Mouse (Mus musculus): ENCODE results near the gene Serinc2. TPM values are rescaled to one million over a fixed set of nuclear protein-coding genes. Genes with fewer than 3 reads are reported as not detected.
A peak's percentile ranks its signal among the peaks of the same experiment; 100 is the strongest.

Serinc2 gene
- polyA plus RNA-seq, 1 experiment: 16.5 TPM

- Histone ChIP-seq H3K4me3 (ENCODE audit: control insufficient read depth, insufficient read depth, low read length) (0 out of 2 replicates have a peak overlapping the region, but pooled peaks have one; percentile 5), H3K4me1 (replicated peaks; ENCODE audit: control insufficient read depth, insufficient read depth, low read length) (no peaks in the 10 kb centered on the region), H3K27ac (ENCODE audit: control insufficient read depth, insufficient read depth, low read length) (no peak overlapping the region), H3K36me3 (ENCODE audit: control insufficient read depth, insufficient read depth, low read length) (no peaks in the 10 kb centered on the region), H3K27me3 (ENCODE audit: control insufficient read depth, insufficient read depth, low read length) (peaks cover 19% of the 10 kb centered on the region)
- WGBS: 6% methylated on average over 62 of the region's 62 CpGs
- TF ChIP-seq CTCF (IDR thresholded peaks at IDR 0.05; ENCODE audit: borderline replicate concordance, control insufficient read depth, extremely low read depth, insufficient read depth, low read length, poor library complexity): no peak
- no peak for TF ChIP-seq POLR2A (IDR thresholded peaks at IDR 0.05; ENCODE audit: control insufficient read depth, extremely low read depth, insufficient read depth, low read length, poor library complexity)
- DNase-seq: no peak
Measured at GRCm38 (mm10) chr4:130275016-130275822, 3.8 kb downstream of the Serinc2 start.

GRCm38 (mm10) chr4:130274346-130275015 is 4.5 kb downstream of the Serinc2 start:
- 5% methylated on average over 29 of the region's 29 CpGs for WGBS
- Histone ChIP-seq H3K4me1 (replicated peaks; ENCODE audit: control insufficient read depth, insufficient read depth, low read length) (no peaks in the 10 kb centered on the region), H3K4me3 (ENCODE audit: control insufficient read depth, insufficient read depth, low read length) (no peak overlapping the region)

GRCm38 (mm10) chr4:130273698-130274345 is 5.2 kb downstream of the Serinc2 start:
- Histone ChIP-seq H3K27me3 (ENCODE audit: control insufficient read depth, insufficient read depth, low read length) (peaks cover 19% of the 10 kb centered on the region), H3K4me1 (replicated peaks; ENCODE audit: control insufficient read depth, insufficient read depth, low read length) (no peaks in the 10 kb centered on the region), H3K4me3 (ENCODE audit: control insufficient read depth, insufficient read depth, low read length) (no peak overlapping the region), H3K36me3 (ENCODE audit: control insufficient read depth, insufficient read depth, low read length) (no peaks in the 10 kb centered on the region), H3K27ac (ENCODE audit: control insufficient read depth, insufficient read depth, low read length) (no peak overlapping the region)
- TF ChIP-seq CTCF (IDR thresholded peaks at IDR 0.05; ENCODE audit: borderline replicate concordance, control insufficient read depth, extremely low read depth, insufficient read depth, low read length, poor library complexity): no peak
- no peak for TF ChIP-seq POLR2A (IDR thresholded peaks at IDR 0.05; ENCODE audit: control insufficient read depth, extremely low read depth, insufficient read depth, low read length, poor library complexity)
- no peak for DNase-seq
- 25% methylated on average over 12 of the region's 12 CpGs for WGBS

More at GRCm38 (mm10) chr4:130274346-130275015, 4.5 kb downstream of the Serinc2 start:
- Histone ChIP-seq H3K27me3 (ENCODE audit: control insufficient read depth, insufficient read depth, low read length) (peaks cover 19% of the 10 kb centered on the region), H3K36me3 (ENCODE audit: control insufficient read depth, insufficient read depth, low read length) (no peaks in the 10 kb centered on the region), H3K27ac (ENCODE audit: control insufficient read depth, insufficient read depth, low read length) (no peak overlapping the region)
- DNase-seq: no peak
- TF ChIP-seq POLR2A (IDR thresholded peaks at IDR 0.05; ENCODE audit: control insufficient read depth, extremely low read depth, insufficient read depth, low read length, poor library complexity) (no peak), CTCF (IDR thresholded peaks at IDR 0.05; ENCODE audit: borderline replicate concordance, control insufficient read depth, extremely low read depth, insufficient read depth, low read length, poor library complexity) (no peak)

- Histone ChIP-seq H3K36me3 (ENCODE audit: control insufficient read depth, insufficient read depth, low read length) (no peaks in the 10 kb centered on the region), H3K27me3 (ENCODE audit: control insufficient read depth, insufficient read depth, low read length) (peaks cover 13% of the 10 kb centered on the region), H3K4me1 (replicated peaks; ENCODE audit: control insufficient read depth, insufficient read depth, low read length) (no peaks in the 10 kb centered on the region), H3K4me3 (ENCODE audit: control insufficient read depth, insufficient read depth, low read length) (no peak overlapping the region), H3K27ac (ENCODE audit: control insufficient read depth, insufficient read depth, low read length) (no peak overlapping the region)
- WGBS: 48% methylated on average over 6 of the region's 6 CpGs
- TF ChIP-seq POLR2A (IDR thresholded peaks at IDR 0.05; ENCODE audit: control insufficient read depth, extremely low read depth, insufficient read depth, low read length, poor library complexity): no peak
- no peak for DNase-seq
Measured at GRCm38 (mm10) chr4:130270611-130271347, 8.2 kb downstream of the Serinc2 start.

- Histone ChIP-seq H3K27ac (ENCODE audit: control insufficient read depth, insufficient read depth, low read length) (no peak overlapping the region), H3K36me3 (ENCODE audit: control insufficient read depth, insufficient read depth, low read length) (no peaks in the 10 kb centered on the region), H3K4me1 (replicated peaks; ENCODE audit: control insufficient read depth, insufficient read depth, low read length) (no peaks in the 10 kb centered on the region), H3K4me3 (ENCODE audit: control insufficient read depth, insufficient read depth, low read length) (no peak overlapping the region), H3K27me3 (ENCODE audit: control insufficient read depth, insufficient read depth, low read length) (peaks cover 13% of the 10 kb centered on the region)
- 84% methylated on average over 8 of the region's 8 CpGs for WGBS
- TF ChIP-seq CTCF (IDR thresholded peaks at IDR 0.05; ENCODE audit: borderline replicate concordance, control insufficient read depth, extremely low read depth, insufficient read depth, low read length, poor library complexity) (no peak), POLR2A (IDR thresholded peaks at IDR 0.05; ENCODE audit: control insufficient read depth, extremely low read depth, insufficient read depth, low read length, poor library complexity) (no peak)
- no peak for DNase-seq
Measured at GRCm38 (mm10) chr4:130270089-130270488, 8.9 kb downstream of the Serinc2 start.

- TF ChIP-seq CTCF (IDR thresholded peaks at IDR 0.05; ENCODE audit: borderline replicate concordance, control insufficient read depth, extremely low read depth, insufficient read depth, low read length, poor library complexity): no peak
- TF ChIP-seq POLR2A (IDR thresholded peaks at IDR 0.05; ENCODE audit: control insufficient read depth, extremely low read depth, insufficient read depth, low read length, poor library complexity): no peak
- H3K4me3 ChIP-seq (ENCODE audit: control insufficient read depth, insufficient read depth, low read length): no peak overlapping the region
- no peaks in the 10 kb centered on the region for H3K4me1 ChIP-seq (replicated peaks; ENCODE audit: control insufficient read depth, insufficient read depth, low read length)
- no peak for DNase-seq
- peaks cover 5% of the 10 kb centered on the region; the same call in 1 of the 2 replicates for H3K27me3 ChIP-seq (ENCODE audit: control insufficient read depth, insufficient read depth, low read length)
- H3K27ac ChIP-seq (ENCODE audit: control insufficient read depth, insufficient read depth, low read length): no peak overlapping the region
- H3K36me3 ChIP-seq (ENCODE audit: control insufficient read depth, insufficient read depth, low read length): no peaks in the 10 kb centered on the region
- WGBS: 90% methylated on average over 10 of the region's 10 CpGs
Measured at GRCm38 (mm10) chr4:130268736-130269135, 10.3 kb downstream of the Serinc2 start.

Data from thymus, adult 2 months (tissue).